Mouse (Mus musculus) CH12.LX (cell line): ENCODE measurements around the gene Ctnna3.

ENCODE experiments used
- CTCF ChIP-seq, 2 experiments: IDR thresholded peaks in 1 of 2; conservative IDR thresholded peaks in 1 of 2; 2 replicates each; pipeline ENCODE4 v1.5.1; 2011 to 2012; ENCODE audit warnings: low read depth in 2 of 2, low read length in 2 of 2, improper control_type of control experiment in 1 of 2, inconsistent platforms in 1 of 2, mild to moderate bottlenecking in 1 of 2, moderate library complexity in 1 of 2
- ELF1 ChIP-seq: IDR thresholded peaks from 2 replicates; pipeline ENCODE4 v1.6.1; 2014; ENCODE audit warnings: low read depth, mild to moderate bottlenecking, inconsistent platforms, low read length, improper control_type of control experiment
- RAD21 ChIP-seq: IDR thresholded peaks from 2 replicates; pipeline ENCODE4 v1.6.1; 2011; ENCODE audit warnings: low read depth, mild to moderate bottlenecking, low read length, improper control_type of control experiment, moderate library complexity
- ZKSCAN1 ChIP-seq: IDR thresholded peaks from 2 replicates; pipeline ENCODE4 v1.6.1; 2012; ENCODE audit warnings: low read depth, inconsistent platforms, low read length, improper control_type of control experiment, borderline replicate concordance

GRCm38 (mm10) chr10:64342702-64343379 is 912.9 kb downstream of the Ctnna3 start:
- TF ChIP-seq RAD21 (no peak), CTCF (conservative IDR thresholded peaks at IDR 0.05 in 1 of 2, IDR thresholded peaks at IDR 0.05 in 1 of 2; ENCODE audit: low read depth in 2 of 2, low read length in 2 of 2) (no peak), ZKSCAN1 (no peak), ELF1 (no peak)
